ENCODE assay signal across 8 mouse cellular contexts in genomic region chr14:25493301-25494241, GRCm38 (mm10). TPM values are rescaled to one million over a fixed set of nuclear protein-coding genes. Genes with fewer than 3 reads are reported as not detected.
DNase-seq lines count a peak whose midpoint lies in the region; ATAC-seq and TF ChIP-seq lines count a peak whose summit lies in the region.

No protein-coding gene starts in this region.

- 46% methylated on average over 22 of the region's 22 CpGs for WGBS in thymus, adult 2 months
- WGBS in liver, embryonic 12.5 days (ENCODE audit: insufficient replicate concordance) = 70% methylated on average over 22 of the region's 22 CpGs
- WGBS in small intestine, adult 2 months = 27% methylated on average over 22 of the region's 22 CpGs

- peak; percentile 95 for ATAC-seq in inflammation-experienced regulatory T-cells, adult 6 months
- no peak for ATAC-seq in liver, embryonic 12.5 days

- H3K27ac ChIP-seq in thymus, adult 2 months (ENCODE audit: control insufficient read depth, insufficient read depth, low read length) = no peak overlapping the region
- peak overlapping the region; percentile 68; the same call in 1 of the 2 replicates for H3K27ac ChIP-seq in liver, embryonic 12.5 days
- peak overlapping the region; percentile 70 for H3K27ac ChIP-seq in small intestine, adult 2 months (ENCODE audit: insufficient read depth, low read depth, low read length)

- no peak overlapping the region for H3K4me3 ChIP-seq in thymus, adult 2 months (ENCODE audit: control insufficient read depth, insufficient read depth, low read length)
- no peak overlapping the region for H3K4me3 ChIP-seq in liver, embryonic 12.5 days
- 0 out of 2 replicates have a peak overlapping the region, but pooled peaks have one; percentile 1 for H3K4me3 ChIP-seq in small intestine, adult 2 months (ENCODE audit: low read depth, low read length)

- no peaks in the 10 kb centered on the region for H3K9me3 ChIP-seq in liver, embryonic 12.5 days (replicated peaks)

- no peak for TF ChIP-seq POLR2A in thymus, adult 2 months (IDR thresholded peaks at IDR 0.05; ENCODE audit: control insufficient read depth, extremely low read depth, insufficient read depth, low read length, poor library complexity)
- TF ChIP-seq POLR2A in small intestine, adult 2 months (IDR thresholded peaks at IDR 0.05; ENCODE audit: low read depth, low read length) = peak; percentile 25; the same call in 1 of the 2 replicates

- peak overlapping the region; percentile 27; the same call in 1 of the 2 replicates for H3K4me2 ChIP-seq in liver, embryonic 12.5 days

- 0 out of 2 replicates have a peak overlapping the region, but pooled peaks have one; percentile 14 for H3K9ac ChIP-seq in liver, embryonic 12.5 days

- no peak for TF ChIP-seq CTCF in thymus, adult 2 months (IDR thresholded peaks at IDR 0.05; ENCODE audit: borderline replicate concordance, control insufficient read depth, extremely low read depth, insufficient read depth, low read length, poor library complexity)
- no peak for TF ChIP-seq CTCF in small intestine, adult 2 months (IDR thresholded peaks at IDR 0.05; ENCODE audit: extremely low read depth, insufficient read length, insufficient replicate concordance, low read depth, low read length)

- H3K4me1 ChIP-seq in thymus, adult 2 months (replicated peaks; ENCODE audit: control insufficient read depth, insufficient read depth, low read length) = peaks cover 33% of the 10 kb centered on the region
- H3K4me1 ChIP-seq in liver, embryonic 12.5 days = peaks cover 100% of the 10 kb centered on the region
- peaks cover 74% of the 10 kb centered on the region for H3K4me1 ChIP-seq in small intestine, adult 2 months (ENCODE audit: control insufficient read depth, insufficient read depth, insufficient read length, low read length)

- H3K36me3 ChIP-seq in thymus, adult 2 months (ENCODE audit: control insufficient read depth, insufficient read depth, low read length) = no peaks in the 10 kb centered on the region
- H3K36me3 ChIP-seq in liver, embryonic 12.5 days = no peaks in the 10 kb centered on the region
- H3K36me3 ChIP-seq in small intestine, adult 2 months (ENCODE audit: control insufficient read depth, insufficient read depth, low read length) = no peaks in the 10 kb centered on the region

- peak; percentile 41 for DNase-seq in adrenal gland, postnatal 25 days
- no peak for DNase-seq in adrenal gland, adult 8-10 months
- peak; percentile 53 for DNase-seq in thymus, postnatal 14 days
- DNase-seq in thymus, adult 2 months = no peak
- DNase-seq in frontal cortex, postnatal 25 days (ENCODE audit: low spot score in 2 of 2) = no peak

- no peaks in the 10 kb centered on the region for H3K27me3 ChIP-seq in thymus, adult 2 months (ENCODE audit: control insufficient read depth, insufficient read depth, low read length)
- H3K27me3 ChIP-seq in liver, embryonic 12.5 days (replicated peaks) = no peaks in the 10 kb centered on the region
- no peaks in the 10 kb centered on the region for H3K27me3 ChIP-seq in small intestine, adult 2 months (ENCODE audit: control insufficient read depth, insufficient read depth, low read length)

RNA-seq across cellular contexts. Expression of gene Zmiz1, which starts 34.6 kb away (rescaled TPM):
- total RNA-seq in adrenal gland, postnatal 25 days (2021) = 125 and 153 TPM in 2 replicates
- 100 to 1,000 TPM in 2 of 4 experiments, 10 to 100 TPM in 2; 90.3 to 192 (median 125) TPM for total RNA-seq in adrenal gland, adult 8-10 months (2022)
- 58.9 and 93.6 TPM in 2 replicates for polyA plus RNA-seq in thymus, adult 2 months (2012; rRNA removed)
- 10 to 100 TPM; 24.5 to 30.1 (median 26.1) TPM for polyA plus RNA-seq in inflammation-experienced regulatory T-cells, adult 6 months (2017; shearing (Covaris generic))
- polyA plus RNA-seq in liver, embryonic 12.5 days (2016; fragmentation: Nextera tagmentation; extraction: Ambion mirVana) = 9.1 and 10.2 TPM in 2 replicates
- 35.0 and 91.5 TPM in 2 replicates for polyA plus RNA-seq in small intestine, adult 2 months (2012; rRNA removed)

Comparison
In these comparisons a context has a peak if more than half of its experiments do, and no peak if none do; other contexts are left out.
1. DNase-seq: peak in adrenal gland, postnatal 25 days (single experiment) and thymus, postnatal 14 days (single experiment); none in adrenal gland, adult 8-10 months (single experiment), thymus, adult 2 months (single experiment) and frontal cortex, postnatal 25 days (0 of 2).